Mouse (Mus musculus) liver, adult 2 months (tissue): ENCODE results near the gene Exosc3. TPM values are rescaled to one million over a fixed set of nuclear protein-coding genes. Genes with fewer than 3 reads are reported as not detected.

Experiments used
- DNase-seq: peaks from one replicate; pipeline ENCODE4 v3.0.0-alpha.2; 2011; ENCODE audit warnings: low read depth, low spot score; ENCODE audit errors: extremely low read depth
- H3K27ac ChIP-seq: fragments of 200-500 bp; replicated peaks from 2 replicates; pipeline ENCODE4 v1.5.1; 2012; ENCODE audit warnings: low read depth, mild to moderate bottlenecking, control low read depth, inconsistent platforms, low read length; ENCODE audit not compliant: insufficient read depth
- H3K27me3 ChIP-seq: fragments of 200-500 bp; 2 replicates; pipeline ENCODE4 v1.6.1; 2012; ENCODE audit warnings: mild to moderate bottlenecking, moderate library complexity, low read length, inconsistent platforms; ENCODE audit not compliant: control insufficient read depth, insufficient read depth
- H3K36me3 ChIP-seq: fragments of 200-500 bp; 2 replicates; pipeline ENCODE4 v1.6.1; 2012; ENCODE audit warnings: low read length, inconsistent platforms; ENCODE audit not compliant: control insufficient read depth, insufficient read depth
- H3K4me1 ChIP-seq: fragments of 200-500 bp; 2 replicates; pipeline ENCODE4 v1.6.1; 2011; ENCODE audit warnings: low read length; ENCODE audit not compliant: control insufficient read depth, insufficient read depth
- H3K4me3 ChIP-seq: fragments of 200-500 bp; 2 replicates; pipeline ENCODE4 v1.5.1; 2011; ENCODE audit warnings: low read depth, mild to moderate bottlenecking, control low read depth, low read length, moderate library complexity; ENCODE audit not compliant: insufficient read depth
- H3K79me2 ChIP-seq: fragments of 200-500 bp; 2 replicates; pipeline ENCODE4 v1.6.1; 2012; ENCODE audit warnings: inconsistent platforms, mild to moderate bottlenecking, low read length, moderate library complexity; ENCODE audit not compliant: control insufficient read depth, insufficient read depth
- H3K9ac ChIP-seq: fragments of 200-500 bp; 2 replicates; pipeline ENCODE4 v1.6.1; 2012; ENCODE audit warnings: low read depth, mild to moderate bottlenecking, control low read depth, inconsistent platforms, low read length
- CTCF ChIP-seq: fragments of 200-500 bp; IDR thresholded peaks from 2 replicates; pipeline ENCODE4 v1.5.1; 2011; ENCODE audit warnings: low read depth, low read length, control low read depth
- POLR2A ChIP-seq: fragments of 200-500 bp; IDR thresholded peaks from 2 replicates; pipeline ENCODE4 v1.6.1; 2011; ENCODE audit warnings: low read length, control low read depth; ENCODE audit not compliant: insufficient read depth; ENCODE audit errors: extremely low read depth
- WGBS: fragments of 180-500 bp; shearing (Covaris S2); methylation state at CpG from one replicate; pipeline ENCODE4 v1.1.7; 2018; 5-methylcytosine and 5-hydroxymethylcytosine counted together
- polyA plus RNA-seq: library from polyadenylated mRNA; depleted of rRNA; stranded (reverse); fragments of >200 nt; gene quantifications from 2 replicates; pipeline ENCODE4 v1.2.3, GENCODE M21; 2012; rRNA removed
- total RNA-seq: library from RNA; depleted of rRNA; stranded (reverse); fragments of >200 nt; gene quantifications from 2 replicates; pipeline ENCODE4 v1.2.3, GENCODE M21; 2014; rRNA removed

The Exosc3 gene
- total and polyA plus RNA-seq, 2 experiments = 12.6 to 21.2 TPM

GRCm38 (mm10) chr4:45275770-45276169 lies 66.8 kb downstream of the Exosc3 start:
- no peaks in the 10 kb centered on the region for H3K36me3 ChIP-seq
- no peak overlapping the region for H3K4me3 ChIP-seq
- H3K4me1 ChIP-seq = no peaks in the 10 kb centered on the region
- no peaks in the 10 kb centered on the region for H3K27me3 ChIP-seq
- WGBS = 87% methylated on average over 8 of the region's 8 CpGs
- no peaks in the 10 kb centered on the region for H3K79me2 ChIP-seq
- DNase-seq = no peak
- H3K27ac ChIP-seq = no peak overlapping the region
- no peak overlapping the region for H3K9ac ChIP-seq
- TF ChIP-seq CTCF (no peak), POLR2A (no peak)

- WGBS = 92% methylated on average over 10 of the region's 10 CpGs
- Histone ChIP-seq H3K9ac (no peak overlapping the region), H3K27me3 (no peaks in the 10 kb centered on the region), H3K4me1 (no peaks in the 10 kb centered on the region), H3K4me3 (no peak overlapping the region), H3K27ac (no peak overlapping the region), H3K36me3 (no peaks in the 10 kb centered on the region), H3K79me2 (no peaks in the 10 kb centered on the region)
- no peak for TF ChIP-seq POLR2A
- no peak for TF ChIP-seq CTCF
- DNase-seq = no peak
Measured at GRCm38 (mm10) chr4:45271041-45271452, 71.5 kb downstream of the Exosc3 start.

- TF ChIP-seq CTCF (no peak), POLR2A (no peak)
- Histone ChIP-seq H3K4me3 (no peak overlapping the region), H3K36me3 (no peaks in the 10 kb centered on the region), H3K27me3 (no peaks in the 10 kb centered on the region), H3K9ac (no peak overlapping the region), H3K27ac (no peak overlapping the region), H3K79me2 (no peaks in the 10 kb centered on the region), H3K4me1 (no peaks in the 10 kb centered on the region)
- no peak for DNase-seq
- WGBS = 71% methylated on average over 3 of the region's 3 CpGs
Measured at GRCm38 (mm10) chr4:45267883-45268282, 74.6 kb downstream of the Exosc3 start.

Other genes with a start within 250 kb of the Exosc3 start
- gene Tomm5, start 234.6 kb downstream of the Exosc3 start, total RNA-seq = 75.3 and 83.0 TPM in 2 replicates
- gene Tomm5, start 234.6 kb downstream of the Exosc3 start, polyA plus RNA-seq = 38.6 and 43.7 TPM in 2 replicates
- not detected in 2 replicates for gene Frmpd1, start 157.9 kb downstream of the Exosc3 start, total RNA-seq
- gene Frmpd1, start 157.9 kb downstream of the Exosc3 start, polyA plus RNA-seq = not detected in 2 replicates
- 2.6 and 3.3 TPM in 2 replicates for gene Trmt10b, start 45.6 kb downstream of the Exosc3 start, total RNA-seq
- gene Trmt10b, start 45.6 kb downstream of the Exosc3 start, polyA plus RNA-seq = 0.83 and 0.92 TPM in 2 replicates
- 8.5 and 11.6 TPM in 2 replicates for gene Dcaf10, start 631 bp downstream of the Exosc3 start, total RNA-seq
- gene Dcaf10, start 631 bp downstream of the Exosc3 start, polyA plus RNA-seq = 12.9 and 16.7 TPM in 2 replicates
- gene Slc25a51, start 66.0 kb upstream of the Exosc3 start, total RNA-seq = 47.5 and 70.3 TPM in 2 replicates
- 52.9 and 56.4 TPM in 2 replicates for gene Slc25a51, start 66.0 kb upstream of the Exosc3 start, polyA plus RNA-seq
- 16.1 and 17.1 TPM in 2 replicates for gene Shb, start 189.7 kb upstream of the Exosc3 start, total RNA-seq
- 42.1 and 65.7 TPM in 2 replicates for gene Shb, start 189.7 kb upstream of the Exosc3 start, polyA plus RNA-seq